Mouse (Mus musculus): Measurements from ENCODE around the gene Rbfox2.

GRCm38 (mm10) chr15:77150000-77150399, 156.8 kb downstream of the Rbfox2 start:
- TF ChIP-seq POLR2A (IDR thresholded peaks at IDR 0.05; ENCODE audit: low read depth, low read length) (no peak), CTCF (IDR thresholded peaks at IDR 0.05; ENCODE audit: extremely low read depth, insufficient read depth, insufficient read length, insufficient replicate concordance) (no peak)
